Mouse (Mus musculus) c-Kit-positive CD71-positive TER-119-positive erythroid progenitor cells, embryonic 14.5 days (primary cell): ENCODE data around the gene Cd6.

Source experiments
- DNase-seq: peaks from one replicate; pipeline ENCODE4 v3.0.0-alpha.2; 2013; ENCODE audit warnings: low spot score

Cd6 gene

GRCm38 (mm10) chr19:10762468-10762867, 67.4 kb downstream of the Cd6 start:
- no peak for DNase-seq

DNA sequence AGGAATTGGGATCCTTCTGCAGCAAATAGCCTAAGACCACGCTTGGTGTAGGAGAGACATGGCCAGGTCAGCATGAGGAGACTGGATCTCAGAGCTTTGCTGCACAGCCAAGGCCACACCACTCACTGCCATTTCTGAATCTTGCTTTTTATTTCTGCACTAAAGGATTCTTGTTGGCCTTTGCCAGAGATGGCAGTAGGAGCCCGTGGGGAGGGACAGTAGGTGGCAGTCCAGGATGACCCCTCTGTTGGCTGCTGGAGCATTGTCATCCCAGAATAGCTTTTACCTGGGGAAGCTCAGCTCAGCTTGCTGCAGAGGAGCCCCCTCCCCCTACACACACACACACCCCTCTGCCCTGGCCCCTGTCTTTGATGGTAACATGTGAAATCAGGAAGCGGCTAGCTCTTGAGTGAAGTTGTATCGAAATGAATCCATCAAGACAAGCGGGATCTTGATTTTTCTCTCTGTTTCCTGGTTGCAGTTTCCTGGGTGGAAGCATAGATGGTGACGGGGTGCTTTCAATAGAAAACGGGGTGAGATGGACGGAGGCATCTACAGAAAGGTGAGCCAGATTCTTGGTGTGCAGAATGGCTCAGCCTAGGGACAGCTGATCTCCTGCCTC, 68.0 kb downstream of the Cd6 start:
- no peak for DNase-seq

DNA sequence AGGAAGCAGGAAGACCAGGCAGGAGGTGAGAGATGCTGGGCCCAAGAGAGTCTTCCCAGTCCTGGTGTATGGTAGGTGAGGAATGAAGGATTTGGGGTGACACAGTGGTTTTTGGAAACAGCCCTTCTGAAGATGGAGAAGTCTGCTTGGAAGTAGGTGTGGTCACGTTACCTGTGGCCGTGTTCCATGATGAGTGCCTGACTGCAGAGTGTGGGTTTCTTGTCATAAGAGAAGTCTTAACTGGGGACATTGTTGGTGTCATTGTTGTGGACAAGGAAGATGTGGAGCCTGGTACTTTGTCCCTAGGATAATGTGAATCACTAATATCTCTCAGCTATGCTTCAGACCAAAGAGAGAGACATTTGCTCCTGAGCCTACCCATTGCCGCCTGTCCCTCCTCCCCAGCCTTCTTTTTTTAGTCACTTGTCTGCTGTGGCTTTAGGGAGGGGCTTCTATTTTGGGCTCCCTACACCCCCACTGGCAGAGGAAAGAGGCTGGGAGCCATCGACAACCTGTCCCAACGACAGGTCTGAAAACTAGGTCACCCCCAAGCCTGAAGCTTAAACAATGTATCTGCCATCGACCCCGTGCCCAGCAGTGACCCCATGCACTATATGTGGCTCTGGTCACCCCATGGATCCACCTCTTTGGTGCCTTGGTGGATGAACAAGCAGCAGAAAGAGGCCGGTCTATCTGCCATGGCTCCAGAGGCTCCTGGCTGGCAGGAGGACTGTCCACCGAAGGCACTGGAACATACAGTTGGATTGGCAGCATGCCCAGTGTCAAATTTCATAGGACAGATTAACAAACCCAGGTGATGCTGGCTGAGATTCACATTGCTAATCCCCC, 69.7 kb downstream of the Cd6 start:
- no peak for DNase-seq

- DNase-seq = no peak
These were observed 70.3 kb downstream of the Cd6 start for GRCm38 (mm10) chr19:10759525-10759924.

GRCm38 (mm10) chr19:10758708-10759107, 71.2 kb downstream of the Cd6 start:
- no peak for DNase-seq

DNA sequence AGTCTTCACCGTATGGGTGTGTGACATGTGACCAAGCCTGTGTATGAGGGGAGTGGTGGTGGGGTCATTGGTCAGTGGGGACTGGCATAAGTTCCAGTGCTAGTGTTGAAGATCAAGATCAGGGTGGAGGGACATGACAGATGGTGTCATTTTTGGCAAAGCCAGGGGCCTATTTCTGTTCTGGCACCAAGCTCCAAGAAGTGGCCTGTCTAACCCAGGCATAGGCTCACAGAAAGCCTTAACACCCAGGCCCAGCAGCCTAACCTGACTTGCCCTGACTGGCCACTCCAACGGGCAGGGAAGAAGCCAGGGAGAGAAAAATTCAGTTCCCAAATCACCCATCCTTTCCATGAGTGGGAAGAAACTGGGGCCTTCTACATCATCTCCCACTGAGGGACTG, 72.3 kb downstream of the Cd6 start:
- DNase-seq = no peak

- no peak for DNase-seq
These were observed 72.7 kb downstream of the Cd6 start for GRCm38 (mm10) chr19:10757125-10757524.

GRCm38 (mm10) chr19:10752646-10753045, 77.2 kb downstream of the Cd6 start:
- DNase-seq = no peak

DNA sequence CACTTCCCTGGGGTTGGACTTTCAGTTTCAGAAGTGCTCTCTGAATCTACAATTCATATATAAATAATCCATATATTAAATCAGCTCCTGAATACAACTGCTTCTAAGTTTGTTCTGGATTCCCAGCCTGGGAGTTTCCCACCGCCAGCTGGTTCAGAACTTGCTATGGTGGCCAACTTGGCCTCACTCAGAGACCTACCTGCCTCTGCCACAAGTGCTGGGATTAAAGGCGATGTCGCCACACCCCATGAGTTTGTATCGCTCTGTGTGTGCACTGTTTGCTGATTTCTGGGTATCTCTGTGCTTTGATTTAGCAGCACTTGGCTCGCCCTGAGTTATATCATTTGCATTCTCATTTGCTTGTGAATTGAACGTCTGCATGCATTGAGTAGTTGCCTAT, 77.8 kb downstream of the Cd6 start:
- DNase-seq = no peak

- no peak for DNase-seq
These were observed 78.3 kb downstream of the Cd6 start for GRCm38 (mm10) chr19:10751607-10752006.

- DNase-seq = no peak
These were observed 79.7 kb downstream of the Cd6 start for GRCm38 (mm10) chr19:10750161-10750560.

- no peak for DNase-seq
These were observed 80.6 kb downstream of the Cd6 start for GRCm38 (mm10) chr19:10749295-10749694.

DNA sequence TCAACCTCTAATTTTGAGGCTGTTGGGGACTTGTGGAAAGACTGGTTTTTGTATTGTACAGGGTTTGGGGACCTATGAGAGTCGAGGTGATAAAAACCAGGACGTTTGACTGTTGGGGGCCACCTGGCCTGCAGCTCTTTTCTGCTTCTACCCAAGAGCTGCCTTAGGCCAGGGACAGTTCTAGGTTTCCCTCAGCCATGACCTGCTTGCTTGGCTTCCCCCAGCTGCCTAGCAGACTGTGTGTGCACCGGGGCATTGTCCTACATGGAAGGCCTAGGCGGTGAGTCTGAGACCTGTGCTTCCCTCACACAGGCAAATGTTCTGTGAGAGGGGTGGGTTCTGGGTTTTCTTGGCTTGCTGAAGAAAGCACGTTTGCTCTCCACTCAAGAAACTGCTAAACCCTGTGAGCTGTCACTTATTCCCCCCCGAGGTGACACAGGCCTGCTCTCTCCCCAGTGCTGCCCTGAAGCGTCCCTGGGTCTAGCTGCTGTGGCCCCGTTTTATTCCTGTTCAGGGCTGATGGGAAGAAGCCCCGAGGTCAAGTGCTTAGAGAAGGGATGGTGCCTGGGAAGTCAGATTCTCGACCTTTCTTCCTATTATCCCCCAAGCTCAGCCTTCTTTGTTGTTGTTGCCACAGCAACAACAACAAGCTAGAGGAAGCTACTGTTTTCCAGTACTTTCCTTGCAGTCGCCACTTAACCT, 81.3 kb downstream of the Cd6 start:
- DNase-seq = no peak

DNA sequence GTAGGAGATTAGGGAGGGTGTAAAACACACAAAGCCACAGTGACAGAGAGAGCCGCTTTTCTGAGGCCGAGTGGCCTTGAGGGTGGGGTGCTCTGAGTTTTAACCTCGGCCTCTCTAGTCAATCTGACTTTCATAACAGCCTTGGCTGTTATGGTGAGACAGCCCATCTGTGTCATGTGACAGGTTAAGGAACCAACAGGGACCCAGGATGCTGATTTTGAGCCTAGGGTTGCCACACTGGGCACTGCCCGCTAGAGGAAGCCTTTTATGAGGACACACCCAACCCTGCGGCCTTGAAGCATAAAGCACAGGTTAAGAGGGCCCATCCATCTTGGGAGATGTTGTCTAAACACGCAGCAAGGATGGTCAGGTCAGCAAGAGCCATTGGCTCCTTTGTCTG, 82.1 kb downstream of the Cd6 start:
- no peak for DNase-seq

DNA sequence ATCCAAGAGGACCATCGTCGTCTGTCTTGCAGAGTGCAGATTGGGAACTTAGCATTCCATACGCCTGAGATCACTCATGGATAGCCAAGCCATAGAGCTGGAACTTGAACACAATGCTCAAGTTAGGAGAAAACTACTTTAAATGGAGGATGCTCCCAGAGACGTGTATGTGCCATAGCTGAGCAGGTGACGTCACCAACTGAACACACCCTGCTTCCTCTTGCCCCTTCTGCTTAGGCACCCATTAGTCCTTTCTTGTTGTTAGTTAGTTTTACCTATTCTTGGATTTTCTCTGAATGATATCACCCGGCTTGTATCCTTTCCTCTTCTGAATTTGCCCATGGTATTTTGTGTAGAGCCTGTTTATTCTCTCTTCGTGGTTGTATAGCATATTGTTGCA, 82.7 kb downstream of the Cd6 start:
- no peak for DNase-seq

GRCm38 (mm10) chr19:10742565-10742964, 87.3 kb downstream of the Cd6 start:
- no peak for DNase-seq

DNA sequence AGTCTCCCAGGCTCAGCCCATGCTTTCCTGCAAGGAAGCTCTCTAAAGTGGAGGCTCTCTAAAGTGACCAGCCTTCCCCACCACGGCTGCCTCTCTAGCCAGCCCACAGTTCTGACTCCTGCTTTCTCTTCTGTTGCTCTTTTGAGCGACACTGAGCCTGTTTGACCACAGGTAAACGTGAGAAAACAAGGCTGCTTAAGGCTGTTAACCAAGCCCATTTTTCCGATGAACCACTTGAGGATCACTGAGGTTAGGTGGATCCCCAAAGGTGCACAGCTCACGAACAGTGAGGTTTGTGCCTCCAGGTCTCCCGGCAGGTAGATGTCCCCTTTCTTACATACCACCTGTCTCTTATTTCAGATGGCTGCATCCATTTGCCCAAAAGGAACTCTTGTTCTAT, 87.7 kb downstream of the Cd6 start:
- DNase-seq = no peak

- DNase-seq = no peak
These were observed 89.0 kb downstream of the Cd6 start for GRCm38 (mm10) chr19:10740641-10741440.

GRCm38 (mm10) chr19:10739916-10740315, 89.9 kb downstream of the Cd6 start:
- no peak for DNase-seq
